Mouse (Mus musculus): ENCODE data around the gene Lmtk3. TPM values are rescaled to one million over a fixed set of nuclear protein-coding genes. Genes with fewer than 3 reads are reported as not detected.

The Lmtk3 gene
- total RNA-seq, 2 experiments from 2014 or later = not detected

Other genes with a start within 250 kb of the Lmtk3 start
- under 1 TPM in 1 of 2 experiments, not detected in 1; 0.41 TPM for gene Hsd17b14, start 228.8 kb upstream of the Lmtk3 start, total RNA-seq (2021)
- gene Bcat2, start 213.6 kb upstream of the Lmtk3 start, total RNA-seq (2021) = 100 to 1,000 TPM; 225 to 264 TPM
- not detected for gene Fgf21, start 168.2 kb upstream of the Lmtk3 start, total RNA-seq (2021)
- not detected for gene Fut1, start 166.4 kb upstream of the Lmtk3 start, total RNA-seq (2021)
- under 1 TPM; 0.17 to 0.26 TPM for gene Izumo1, start 161.9 kb upstream of the Lmtk3 start, total RNA-seq (2021)
- 10 to 100 TPM; 21.6 to 26.8 TPM for gene Rasip1, start 156.2 kb upstream of the Lmtk3 start, total RNA-seq (2021)
- gene Mamstr, start 143.8 kb upstream of the Lmtk3 start, total RNA-seq (2021) = 1 to 10 TPM; 2.4 to 2.6 TPM
- gene Fut2, start 117.3 kb upstream of the Lmtk3 start, total RNA-seq (2021) = under 1 TPM; 0.42 to 0.46 TPM
- not detected for gene Ntn5, start 99.7 kb upstream of the Lmtk3 start, total RNA-seq (2021)
- gene Sec1, start 89.3 kb upstream of the Lmtk3 start, total RNA-seq (2021) = under 1 TPM; 0.18 to 0.30 TPM
- 1 to 10 TPM; 3.4 to 5.9 TPM for gene Car11, start 83.9 kb upstream of the Lmtk3 start, total RNA-seq (2021)
- 10 to 100 TPM; 12.1 to 15.0 TPM for gene Dbp, start 78.7 kb upstream of the Lmtk3 start, total RNA-seq (2021)
- gene Rpl18, start 68.3 kb upstream of the Lmtk3 start, total RNA-seq (2021) = 100 to 1,000 TPM; 574 to 615 TPM
- 10 to 100 TPM; 18.4 to 20.2 TPM for gene Sphk2, start 65.7 kb upstream of the Lmtk3 start, total RNA-seq (2021)
- gene Fam83e, start 62.5 kb upstream of the Lmtk3 start, total RNA-seq (2021) = under 1 TPM; 0.30 to 0.62 TPM
- not detected for gene Spaca4, start 57.9 kb upstream of the Lmtk3 start, total RNA-seq (2021)
- not detected for gene Sult2b1, start 931 bp downstream of the Lmtk3 start, total RNA-seq (2021)
- gene Cyth2, start 30.8 kb downstream of the Lmtk3 start, total RNA-seq (2021) = 10 to 100 TPM; 65.8 to 68.9 TPM
- 1 to 10 TPM; 1.2 to 1.8 TPM for gene Kcnj14, start 41.0 kb downstream of the Lmtk3 start, total RNA-seq (2021)
- 10 to 100 TPM; 15.0 to 15.2 TPM for gene Grwd1, start 47.2 kb downstream of the Lmtk3 start, total RNA-seq (2021)
- 100 to 1,000 TPM; 105 to 125 TPM for gene Kdelr1, start 89.0 kb downstream of the Lmtk3 start, total RNA-seq (2021)
- gene Grin2d, start 94.6 kb downstream of the Lmtk3 start, total RNA-seq (2021) = 1 to 10 TPM; 1.4 to 1.5 TPM
- gene Syngr4, start 113.0 kb downstream of the Lmtk3 start, total RNA-seq (2021) = not detected
- gene Tmem143, start 113.2 kb downstream of the Lmtk3 start, total RNA-seq (2021) = 100 to 1,000 TPM; 124 to 125 TPM
- 10 to 100 TPM; 19.1 to 25.0 TPM for gene Emp3, start 137.7 kb downstream of the Lmtk3 start, total RNA-seq (2021)
- 1 to 10 TPM in 1 of 2 experiments, under 1 TPM in 1; 0.89 to 1.3 TPM for gene Ccdc114, start 140.3 kb downstream of the Lmtk3 start, total RNA-seq (2021)
- gene Abcc6, start 246.6 kb downstream of the Lmtk3 start, total RNA-seq (2021) = not detected
- 10 to 100 TPM; 88.0 to 95.9 TPM for gene Nomo1, start 250.0 kb downstream of the Lmtk3 start, total RNA-seq (2021)

All from heart, adult 18-20 months (tissue).